Mouse (Mus musculus): Measurements from ENCODE around the gene Sh3rf3. TPM values are rescaled to one million over a fixed set of nuclear protein-coding genes. Genes with fewer than 3 reads are reported as not detected.

Sh3rf3 gene
- polyA plus RNA-seq, 1 experiment from 2014 or later = 4.6 TPM

- 82% methylated on average over 2 of the region's 2 CpGs for WGBS
- Histone ChIP-seq H3K27ac (replicated peaks) (no peak overlapping the region), H3K4me3 (no peak overlapping the region), H3K9ac (no peak overlapping the region), H3K36me3 (no peaks in the 10 kb centered on the region), H3K4me2 (no peak overlapping the region), H3K9me3 (no peaks in the 10 kb centered on the region), H3K27me3 (no peaks in the 10 kb centered on the region), H3K4me1 (replicated peaks) (peaks cover under 1% of the 10 kb centered on the region; the same call in 1 of the 2 replicates)
- ATAC-seq (ENCODE audit: low read depth) = no peak
Observed at GRCm38 (mm10) chr10:58885816-58886215, 72.7 kb downstream of the Sh3rf3 start.

GRCm38 (mm10) chr10:58890671-58891439 lies 77.7 kb downstream of the Sh3rf3 start:
- no peak overlapping the region for H3K4me2 ChIP-seq
- 59% methylated on average over 16 of the region's 16 CpGs for WGBS
- H3K4me1 ChIP-seq (replicated peaks) = peaks cover 5% of the 10 kb centered on the region; the same call in 1 of the 2 replicates
- H3K27ac ChIP-seq (replicated peaks) = no peak overlapping the region
- no peaks in the 10 kb centered on the region for H3K36me3 ChIP-seq
- ATAC-seq (ENCODE audit: low read depth) = no peak
- H3K9ac ChIP-seq = no peak overlapping the region
- H3K27me3 ChIP-seq = no peaks in the 10 kb centered on the region
- H3K4me3 ChIP-seq = no peak overlapping the region
- H3K9me3 ChIP-seq = no peaks in the 10 kb centered on the region

DNA sequence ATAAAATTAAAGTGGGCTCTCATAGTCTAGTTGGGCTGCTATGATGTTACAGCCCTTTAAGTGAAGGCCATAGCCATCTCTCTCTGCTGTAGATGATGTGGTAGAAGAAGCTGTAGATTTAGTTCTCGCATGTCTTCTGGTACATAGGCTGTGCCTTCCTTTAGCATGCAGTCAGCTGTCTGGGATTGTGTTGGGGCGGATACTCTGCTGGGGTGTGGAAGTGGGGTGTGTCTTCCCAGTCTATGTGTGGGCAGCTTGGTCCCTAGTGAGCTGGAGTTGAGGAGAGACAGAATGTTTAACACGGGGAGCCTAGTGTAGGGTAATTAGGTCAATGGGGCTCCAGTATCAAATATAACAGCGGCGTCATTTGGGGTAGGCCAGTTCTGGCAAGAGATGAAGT lies 82.3 kb downstream of the Sh3rf3 start:
- H3K27ac ChIP-seq (replicated peaks) = no peak overlapping the region
- 88% methylated on average over 5 of the region's 5 CpGs for WGBS
- no peaks in the 10 kb centered on the region for H3K36me3 ChIP-seq
- H3K4me2 ChIP-seq = no peak overlapping the region
- H3K9me3 ChIP-seq = no peaks in the 10 kb centered on the region
- no peaks in the 10 kb centered on the region for H3K27me3 ChIP-seq
- no peak overlapping the region for H3K4me3 ChIP-seq
- H3K9ac ChIP-seq = no peak overlapping the region
- no peak for ATAC-seq (ENCODE audit: low read depth)
- H3K4me1 ChIP-seq (replicated peaks) = peaks cover 5% of the 10 kb centered on the region; the same call in 1 of the 2 replicates

- H3K4me1 ChIP-seq (replicated peaks) = no peaks in the 10 kb centered on the region
- no peaks in the 10 kb centered on the region for H3K36me3 ChIP-seq
- 68% methylated on average over 3 of the region's 3 CpGs for WGBS
- H3K27ac ChIP-seq (replicated peaks) = no peak overlapping the region
- ATAC-seq (ENCODE audit: low read depth) = no peak
- no peak overlapping the region for H3K9ac ChIP-seq
- no peak overlapping the region for H3K4me3 ChIP-seq
- no peak overlapping the region for H3K4me2 ChIP-seq
- no peaks in the 10 kb centered on the region for H3K27me3 ChIP-seq
- no peaks in the 10 kb centered on the region for H3K9me3 ChIP-seq
Observed at GRCm38 (mm10) chr10:58897009-58897543, 83.9 kb downstream of the Sh3rf3 start.

DNA sequence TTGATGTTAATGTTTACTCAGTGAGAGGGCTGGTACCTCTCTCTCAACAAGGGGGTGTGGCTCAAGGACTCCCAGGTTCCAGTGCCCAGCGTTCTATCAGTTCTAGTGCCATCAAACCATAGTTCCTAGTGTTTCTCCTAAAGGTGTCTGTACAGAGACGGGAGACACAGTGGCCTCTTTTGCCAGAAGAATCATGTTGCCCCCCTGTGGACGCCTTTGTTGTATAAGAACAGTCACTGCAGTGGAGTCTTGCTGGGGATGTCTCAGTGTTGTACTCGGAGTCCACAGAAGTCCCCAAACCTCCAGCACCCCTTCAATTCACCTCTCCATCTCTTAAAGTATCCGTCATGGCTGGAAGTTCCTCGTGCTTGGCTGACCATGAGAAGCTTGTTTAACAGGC lies 92.1 kb downstream of the Sh3rf3 start:
- Histone ChIP-seq H3K27me3 (no peaks in the 10 kb centered on the region), H3K4me1 (replicated peaks) (0 out of 2 replicates have a peak, but pooled peaks cover 4% of the 10 kb centered on the region), H3K27ac (replicated peaks) (no peak overlapping the region), H3K4me3 (no peak overlapping the region), H3K9ac (no peak overlapping the region), H3K36me3 (no peaks in the 10 kb centered on the region), H3K4me2 (no peak overlapping the region), H3K9me3 (no peaks in the 10 kb centered on the region)
- 37% methylated on average over 6 of the region's 6 CpGs for WGBS
- no peak for ATAC-seq (ENCODE audit: low read depth)

- Histone ChIP-seq H3K4me3 (no peak overlapping the region), H3K4me2 (no peak overlapping the region), H3K4me1 (replicated peaks) (0 out of 2 replicates have a peak, but pooled peaks cover 4% of the 10 kb centered on the region), H3K9ac (no peak overlapping the region), H3K27ac (replicated peaks) (no peak overlapping the region), H3K27me3 (no peaks in the 10 kb centered on the region), H3K9me3 (no peaks in the 10 kb centered on the region), H3K36me3 (no peaks in the 10 kb centered on the region)
- ATAC-seq (ENCODE audit: low read depth) = no peak
- WGBS = 56% methylated on average over 5 of the region's 5 CpGs
Observed at GRCm38 (mm10) chr10:58907001-58907443, 93.9 kb downstream of the Sh3rf3 start.

GRCm38 (mm10) chr10:58908451-58908850 lies 95.3 kb downstream of the Sh3rf3 start:
- Histone ChIP-seq H3K27ac (replicated peaks) (no peak overlapping the region), H3K4me1 (replicated peaks) (0 out of 2 replicates have a peak, but pooled peaks cover 4% of the 10 kb centered on the region), H3K4me3 (no peak overlapping the region), H3K36me3 (no peaks in the 10 kb centered on the region), H3K4me2 (no peak overlapping the region), H3K9ac (no peak overlapping the region), H3K27me3 (no peaks in the 10 kb centered on the region), H3K9me3 (no peaks in the 10 kb centered on the region)
- 79% methylated on average over 8 of the region's 8 CpGs for WGBS
- no peak for ATAC-seq (ENCODE audit: low read depth)

DNA sequence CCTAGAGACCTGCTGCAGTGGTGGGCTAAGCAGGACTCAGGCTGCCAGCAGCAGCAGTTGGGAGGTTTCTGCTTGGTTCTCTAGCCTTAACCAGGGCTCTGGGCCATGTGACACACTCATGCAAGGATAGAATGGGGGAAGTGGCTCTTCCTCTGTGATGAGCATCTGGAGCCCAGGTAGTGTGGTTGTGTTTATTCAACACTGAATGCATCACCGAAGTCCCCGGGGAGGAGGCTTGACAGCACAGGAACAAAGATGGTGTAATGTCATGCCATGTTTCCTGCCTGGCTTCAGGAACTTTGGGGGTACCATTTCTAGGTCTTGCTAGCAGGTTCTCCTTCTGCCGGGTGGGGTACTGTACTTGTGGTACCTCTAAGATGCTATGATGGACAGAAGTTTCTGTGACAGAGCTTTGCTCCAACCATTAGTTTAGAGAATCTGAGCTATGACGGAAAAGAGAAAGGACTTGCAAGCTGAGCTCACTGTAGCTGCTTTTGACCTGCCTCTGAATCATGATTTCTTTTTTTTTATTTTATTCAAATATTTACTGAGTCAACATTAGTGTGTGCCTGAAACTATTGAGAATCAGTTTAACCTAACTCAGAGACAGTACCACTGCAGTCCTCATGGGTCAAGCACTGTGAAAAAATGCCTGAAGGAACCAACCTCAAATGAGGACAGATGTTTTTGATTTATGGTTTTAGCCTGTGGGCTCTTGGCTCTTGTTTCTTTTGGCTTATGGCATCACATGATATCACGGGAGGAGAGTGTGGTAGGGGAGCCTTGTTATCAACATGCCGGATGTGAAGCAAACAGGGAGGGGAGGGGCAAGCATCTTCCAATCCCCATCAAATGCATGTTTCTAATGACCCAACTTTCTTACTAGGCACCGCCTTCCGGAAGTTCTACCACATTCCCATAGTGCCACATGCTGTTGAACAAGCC lies 102.4 kb downstream of the Sh3rf3 start:
- H3K9ac ChIP-seq = no peak overlapping the region
- H3K4me2 ChIP-seq = no peak overlapping the region
- no peak overlapping the region for H3K4me3 ChIP-seq
- H3K9me3 ChIP-seq = no peaks in the 10 kb centered on the region
- H3K27ac ChIP-seq (replicated peaks) = no peak overlapping the region
- 87% methylated on average over 8 of the region's 8 CpGs for WGBS
- no peaks in the 10 kb centered on the region for H3K36me3 ChIP-seq
- H3K4me1 ChIP-seq (replicated peaks) = no peaks in the 10 kb centered on the region
- ATAC-seq (ENCODE audit: low read depth) = no peak
- H3K27me3 ChIP-seq = no peaks in the 10 kb centered on the region

DNA sequence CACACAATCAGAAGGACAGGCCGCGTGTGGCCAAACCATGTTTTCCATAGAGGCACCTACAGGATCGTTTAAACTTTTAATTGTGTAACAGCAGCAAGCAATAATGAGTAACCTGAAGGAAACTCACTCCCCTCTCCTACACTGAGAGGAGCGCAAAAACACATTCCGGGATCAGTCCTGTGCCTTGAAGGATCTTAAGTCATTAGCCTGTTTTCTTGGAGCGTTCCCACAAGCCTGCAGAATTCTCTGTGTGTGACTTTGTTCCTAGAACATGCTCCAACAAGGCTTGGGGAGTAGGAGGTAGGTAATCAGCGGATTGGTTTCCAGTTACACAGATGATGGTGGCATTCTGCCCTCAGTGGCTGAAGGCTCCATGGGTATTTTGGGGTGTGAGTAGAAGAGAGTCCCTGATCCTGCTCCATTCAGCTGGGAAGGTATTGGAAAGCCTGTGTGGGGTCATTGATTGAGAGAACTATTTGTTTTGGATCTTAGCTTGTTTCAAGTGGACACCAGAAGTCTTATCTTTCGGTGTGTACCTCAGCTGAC lies 108.6 kb downstream of the Sh3rf3 start:
- Histone ChIP-seq H3K9ac (no peak overlapping the region), H3K36me3 (no peaks in the 10 kb centered on the region), H3K4me3 (no peak overlapping the region), H3K4me2 (no peak overlapping the region), H3K9me3 (no peaks in the 10 kb centered on the region), H3K4me1 (replicated peaks) (no peaks in the 10 kb centered on the region), H3K27me3 (no peaks in the 10 kb centered on the region), H3K27ac (replicated peaks) (no peak overlapping the region; the same call in 1 of the 2 replicates)
- ATAC-seq (ENCODE audit: low read depth) = no peak; the same call in 1 of the 2 replicates
- 89% methylated on average over 8 of the region's 8 CpGs for WGBS

DNA sequence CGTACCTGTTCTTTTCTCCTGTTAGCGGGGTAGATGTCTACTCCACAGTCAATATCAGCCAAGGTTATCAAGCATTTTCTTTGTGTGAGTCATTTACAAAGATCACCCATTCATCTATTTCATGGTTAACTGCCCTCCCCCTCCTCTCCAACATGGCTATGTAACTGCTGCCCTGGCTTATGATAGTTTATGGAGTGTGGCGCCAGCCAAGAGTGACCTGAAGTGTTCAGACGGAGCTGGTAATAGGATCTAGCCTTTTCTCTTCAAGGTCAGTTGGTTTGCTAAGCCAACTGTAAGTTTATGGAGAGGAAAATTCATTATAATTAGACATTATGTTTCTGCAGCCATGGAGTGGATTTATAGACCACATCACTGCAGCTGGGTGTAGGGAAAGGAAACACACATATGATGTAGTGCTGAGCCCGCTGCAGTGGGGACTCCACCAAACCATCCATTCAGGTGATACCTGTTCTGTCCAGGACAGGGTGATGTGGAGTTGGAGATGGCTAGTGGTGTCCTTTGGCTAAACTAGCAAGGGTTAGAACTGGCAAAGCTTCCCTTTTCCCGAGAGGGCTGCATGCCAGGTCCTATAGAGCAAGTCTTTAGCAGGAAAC lies 109.2 kb downstream of the Sh3rf3 start:
- peak; percentile 80 for ATAC-seq (ENCODE audit: low read depth)
- WGBS = 78% methylated on average over 6 of the region's 6 CpGs
- no peaks in the 10 kb centered on the region for H3K9me3 ChIP-seq
- no peak overlapping the region for H3K4me2 ChIP-seq
- H3K27me3 ChIP-seq = no peaks in the 10 kb centered on the region
- H3K9ac ChIP-seq = no peak overlapping the region
- H3K36me3 ChIP-seq = no peaks in the 10 kb centered on the region
- H3K4me1 ChIP-seq (replicated peaks) = no peaks in the 10 kb centered on the region
- no peak overlapping the region for H3K27ac ChIP-seq (replicated peaks)
- no peak overlapping the region for H3K4me3 ChIP-seq

GRCm38 (mm10) chr10:58922993-58923392 lies 109.8 kb downstream of the Sh3rf3 start:
- no peak overlapping the region for H3K27ac ChIP-seq (replicated peaks)
- no peaks in the 10 kb centered on the region for H3K36me3 ChIP-seq
- no peak overlapping the region for H3K9ac ChIP-seq
- no peaks in the 10 kb centered on the region for H3K27me3 ChIP-seq
- no peaks in the 10 kb centered on the region for H3K4me1 ChIP-seq (replicated peaks)
- no peaks in the 10 kb centered on the region for H3K9me3 ChIP-seq
- no peak overlapping the region for H3K4me3 ChIP-seq
- H3K4me2 ChIP-seq = no peak overlapping the region
- ATAC-seq (ENCODE audit: low read depth) = no peak
- WGBS = 75% methylated on average over 2 of the region's 2 CpGs
